Mouse (Mus musculus): ENCODE data around the gene Kcnk7. TPM values are rescaled to one million over a fixed set of nuclear protein-coding genes. Genes with fewer than 3 reads are reported as not detected.

Kcnk7 gene
- polyA plus RNA-seq, 1 experiment from 2014 or later, result 0.87 TPM

DNA sequence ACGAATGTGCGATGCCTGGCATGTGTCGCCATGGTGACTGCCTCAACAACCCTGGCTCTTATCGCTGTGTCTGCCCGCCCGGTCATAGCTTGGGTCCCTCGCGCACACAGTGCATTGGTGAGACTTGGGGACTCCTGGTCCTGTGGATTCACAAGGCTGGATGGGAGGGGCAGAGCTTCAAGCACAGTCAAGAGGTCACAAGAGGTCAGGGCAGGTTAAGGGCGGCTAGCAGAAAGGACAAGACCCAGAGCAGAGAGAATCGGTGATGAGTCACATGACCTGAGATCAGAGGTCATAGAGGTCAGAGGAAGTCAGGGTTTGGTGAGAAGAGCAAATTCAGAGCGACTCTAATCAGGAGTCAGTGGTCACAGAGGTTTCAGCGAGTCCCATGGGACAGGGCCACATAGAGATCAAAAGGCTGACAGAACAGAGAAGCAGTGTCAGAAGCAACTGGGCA, 42.8 kb downstream of the Kcnk7 start:
- no peak overlapping the region for H3K9ac ChIP-seq (replicated peaks; ENCODE audit: low read depth)
- H3K27me3 ChIP-seq (replicated peaks; ENCODE audit: insufficient read depth, low read length), result no peaks in the 10 kb centered on the region
- peaks cover 21% of the 10 kb centered on the region for H3K4me1 ChIP-seq (ENCODE audit: insufficient read depth, low read depth, low read length)
- no peak overlapping the region for H3K4me2 ChIP-seq (replicated peaks; ENCODE audit: low read depth, low read length)
- H3K27ac ChIP-seq (ENCODE audit: low read length), result no peak overlapping the region
- TF ChIP-seq CTCF (IDR thresholded peaks at IDR 0.05) (no peak), EP300 (IDR thresholded peaks at IDR 0.05) (no peak)
- no peak for ATAC-seq
- DNase-seq (ENCODE audit: low spot score), result no peak
- H3K9me3 ChIP-seq (ENCODE audit: low read length), result no peaks in the 10 kb centered on the region
- H3K4me3 ChIP-seq (ENCODE audit: low read depth, low read length), result no peak overlapping the region
- H3K36me3 ChIP-seq (ENCODE audit: insufficient read depth, low read length), result no peaks in the 10 kb centered on the region
- 42% methylated on average over 12 of the region's 12 CpGs for WGBS

DNA sequence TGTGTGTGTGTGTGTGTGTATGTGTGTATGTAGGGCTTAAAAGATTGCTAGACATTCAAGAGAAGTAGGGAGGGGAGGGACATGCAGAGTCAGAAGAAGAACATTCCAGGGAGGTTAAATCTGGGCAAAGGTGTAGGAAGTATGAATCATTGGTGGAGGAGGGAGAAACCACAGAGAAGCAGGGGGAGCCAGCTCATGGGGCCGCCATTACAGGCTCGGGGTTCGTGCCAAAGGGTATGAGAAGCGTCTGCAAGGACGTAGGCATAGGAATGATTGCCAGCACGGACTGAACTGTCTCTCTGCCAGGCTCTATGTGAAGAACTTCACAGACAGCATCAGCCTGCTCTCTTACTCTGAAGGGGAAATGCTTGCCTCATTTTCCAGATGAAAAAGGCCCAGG, 45.3 kb downstream of the Kcnk7 start:
- Histone ChIP-seq H3K9ac (replicated peaks; ENCODE audit: low read depth) (no peak overlapping the region), H3K4me3 (ENCODE audit: low read depth, low read length) (no peak overlapping the region), H3K9me3 (ENCODE audit: low read length) (no peaks in the 10 kb centered on the region), H3K36me3 (ENCODE audit: insufficient read depth, low read length) (no peaks in the 10 kb centered on the region), H3K27me3 (replicated peaks; ENCODE audit: insufficient read depth, low read length) (no peaks in the 10 kb centered on the region), H3K4me2 (replicated peaks; ENCODE audit: low read depth, low read length) (no peak overlapping the region), H3K27ac (ENCODE audit: low read length) (no peak overlapping the region), H3K4me1 (ENCODE audit: insufficient read depth, low read depth, low read length) (peaks cover 8% of the 10 kb centered on the region; the same call in 1 of the 2 replicates)
- ATAC-seq (peak; percentile 45), DNase-seq (ENCODE audit: low spot score) (peak; percentile 63)
- WGBS, result 66% methylated on average over 6 of the region's 6 CpGs
- TF ChIP-seq EP300 (IDR thresholded peaks at IDR 0.05), result no peak
- no peak for TF ChIP-seq CTCF (IDR thresholded peaks at IDR 0.05)

DNA sequence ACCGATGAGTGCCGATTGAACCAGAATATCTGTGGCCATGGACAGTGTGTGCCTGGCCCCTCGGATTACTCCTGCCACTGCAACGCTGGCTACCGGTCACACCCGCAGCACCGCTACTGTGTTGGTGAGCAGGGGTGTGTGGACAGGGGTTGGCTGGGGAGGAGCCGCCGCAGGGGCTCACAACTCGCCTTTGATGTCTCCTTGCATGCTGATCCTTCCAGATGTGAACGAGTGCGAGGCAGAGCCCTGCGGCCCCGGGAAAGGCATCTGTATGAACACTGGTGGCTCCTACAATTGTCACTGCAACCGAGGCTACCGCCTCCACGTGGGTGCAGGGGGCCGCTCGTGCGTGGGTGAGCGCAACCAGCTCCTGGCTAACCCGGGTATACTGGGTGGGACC, 46.8 kb downstream of the Kcnk7 start:
- H3K9ac ChIP-seq (replicated peaks; ENCODE audit: low read depth), result no peak overlapping the region
- TF ChIP-seq EP300 (IDR thresholded peaks at IDR 0.05) (no peak), CTCF (IDR thresholded peaks at IDR 0.05) (no peak)
- WGBS, result 31% methylated on average over 22 of the region's 22 CpGs
- no peak overlapping the region for H3K4me2 ChIP-seq (replicated peaks; ENCODE audit: low read depth, low read length)
- H3K4me1 ChIP-seq (ENCODE audit: insufficient read depth, low read depth, low read length), result peaks cover 6% of the 10 kb centered on the region; the same call in 1 of the 2 replicates
- no peak for DNase-seq (ENCODE audit: low spot score)
- H3K27me3 ChIP-seq (replicated peaks; ENCODE audit: insufficient read depth, low read length), result no peaks in the 10 kb centered on the region
- no peak for ATAC-seq
- no peaks in the 10 kb centered on the region for H3K36me3 ChIP-seq (ENCODE audit: insufficient read depth, low read length)
- no peaks in the 10 kb centered on the region for H3K9me3 ChIP-seq (ENCODE audit: low read length)
- no peak overlapping the region for H3K4me3 ChIP-seq (ENCODE audit: low read depth, low read length)
- no peak overlapping the region for H3K27ac ChIP-seq (ENCODE audit: low read length)

DNA sequence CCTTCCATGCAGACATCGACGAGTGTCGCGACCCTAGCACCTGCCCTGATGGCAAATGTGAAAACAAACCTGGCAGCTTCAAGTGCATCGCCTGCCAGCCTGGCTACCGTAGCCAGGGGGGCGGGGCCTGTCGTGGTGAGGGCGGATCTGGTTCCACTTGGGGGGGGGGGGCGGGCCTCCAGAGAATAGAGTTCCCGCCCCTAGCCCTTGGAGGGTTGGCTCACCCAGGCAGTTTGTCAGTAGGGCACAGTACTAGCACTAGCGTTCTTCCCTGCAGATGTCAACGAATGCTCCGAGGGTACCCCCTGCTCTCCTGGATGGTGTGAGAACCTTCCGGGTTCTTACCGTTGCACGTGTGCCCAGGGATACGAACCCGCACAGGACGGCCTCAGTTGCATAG, 47.6 kb downstream of the Kcnk7 start:
- DNase-seq (ENCODE audit: low spot score), result peak; percentile 64
- Histone ChIP-seq H3K4me3 (ENCODE audit: low read depth, low read length) (no peak overlapping the region), H3K9ac (replicated peaks; ENCODE audit: low read depth) (no peak overlapping the region), H3K9me3 (ENCODE audit: low read length) (no peaks in the 10 kb centered on the region), H3K4me2 (replicated peaks; ENCODE audit: low read depth, low read length) (no peak overlapping the region), H3K27me3 (replicated peaks; ENCODE audit: insufficient read depth, low read length) (no peaks in the 10 kb centered on the region), H3K4me1 (ENCODE audit: insufficient read depth, low read depth, low read length) (no peaks in the 10 kb centered on the region), H3K27ac (ENCODE audit: low read length) (no peak overlapping the region), H3K36me3 (ENCODE audit: insufficient read depth, low read length) (no peaks in the 10 kb centered on the region)
- 14% methylated on average over 20 of the region's 20 CpGs for WGBS
- ATAC-seq, result peak; percentile 75
- TF ChIP-seq CTCF (IDR thresholded peaks at IDR 0.05), result no peak
- no peak for TF ChIP-seq EP300 (IDR thresholded peaks at IDR 0.05)

DNA sequence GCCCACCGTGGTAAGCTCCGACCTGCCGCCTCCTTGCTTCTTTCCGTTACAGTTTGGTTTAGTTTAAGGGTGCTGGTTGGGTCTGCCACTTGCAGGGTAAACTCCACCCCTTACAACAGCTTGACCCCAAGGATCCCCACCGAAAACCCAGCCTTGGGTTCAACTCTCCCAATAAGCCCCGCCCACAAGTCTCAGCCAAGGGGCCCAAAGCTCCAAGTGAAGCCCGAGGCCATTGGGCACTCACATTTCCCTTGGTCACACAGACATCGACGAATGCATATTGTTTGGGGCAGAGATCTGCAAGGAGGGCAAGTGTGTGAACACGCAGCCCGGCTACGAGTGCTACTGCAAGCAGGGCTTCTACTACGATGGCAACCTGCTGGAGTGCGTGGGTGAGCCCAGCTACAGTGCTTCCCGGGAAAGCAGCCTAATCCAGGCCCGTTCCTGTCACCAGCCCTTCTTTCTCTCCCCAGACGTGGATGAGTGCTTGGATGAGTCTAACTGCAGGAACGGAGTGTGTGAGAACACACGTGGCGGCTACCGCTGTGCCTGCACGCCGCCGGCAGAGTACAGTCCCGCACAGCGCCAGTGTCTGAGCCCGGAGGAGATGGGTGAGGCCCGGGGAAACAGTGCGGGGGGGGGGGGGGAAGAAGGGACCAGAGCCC, 52.3 kb downstream of the Kcnk7 start:
- H3K4me2 ChIP-seq (replicated peaks; ENCODE audit: low read depth, low read length), result no peak overlapping the region
- no peak overlapping the region for H3K4me3 ChIP-seq (ENCODE audit: low read depth, low read length)
- TF ChIP-seq EP300 (IDR thresholded peaks at IDR 0.05), result no peak
- H3K27ac ChIP-seq (ENCODE audit: low read length), result no peak overlapping the region
- no peaks in the 10 kb centered on the region for H3K9me3 ChIP-seq (ENCODE audit: low read length)
- no peak for DNase-seq (ENCODE audit: low spot score)
- H3K9ac ChIP-seq (replicated peaks; ENCODE audit: low read depth), result no peak overlapping the region
- H3K4me1 ChIP-seq (ENCODE audit: insufficient read depth, low read depth, low read length), result no peaks in the 10 kb centered on the region
- H3K27me3 ChIP-seq (replicated peaks; ENCODE audit: insufficient read depth, low read length), result no peaks in the 10 kb centered on the region
- 38% methylated on average over 26 of the region's 29 CpGs for WGBS
- peak; percentile 24; the same call in 1 of the 2 replicates for ATAC-seq
- peaks cover 28% of the 10 kb centered on the region; the same call in 1 of the 2 replicates for H3K36me3 ChIP-seq (ENCODE audit: insufficient read depth, low read length)

Small RNA genes lying within 50 kb of the gene (microRNA-seq; reads per million reads assigned to microRNA genes)
- not detected for gene Mir6987

Other genes with a start within 250 kb of the Kcnk7 start
- gene Ccdc85b, start 246.5 kb upstream of the Kcnk7 start, polyA plus RNA-seq (2015; fragmentation: Nextera tagmentation; extraction: Ambion mirVana), result 14.4 and 18.0 TPM in 2 replicates
- gene Fibp, start 243.8 kb upstream of the Kcnk7 start, polyA plus RNA-seq (2015; fragmentation: Nextera tagmentation; extraction: Ambion mirVana), result 133 and 135 TPM in 2 replicates
- 2.6 and 2.8 TPM in 2 replicates for gene Ctsw, start 235.9 kb upstream of the Kcnk7 start, polyA plus RNA-seq (2015; fragmentation: Nextera tagmentation; extraction: Ambion mirVana)
- gene Efemp2, start 230.4 kb upstream of the Kcnk7 start, polyA plus RNA-seq (2015; fragmentation: Nextera tagmentation; extraction: Ambion mirVana), result 91.8 and 96.1 TPM in 2 replicates
- 46.7 and 50.2 TPM in 2 replicates for gene Mus81, start 216.0 kb upstream of the Kcnk7 start, polyA plus RNA-seq (2015; fragmentation: Nextera tagmentation; extraction: Ambion mirVana)
- gene Cfl1, start 213.9 kb upstream of the Kcnk7 start, polyA plus RNA-seq (2015; fragmentation: Nextera tagmentation; extraction: Ambion mirVana), result 1,591 and 1,653 TPM in 2 replicates
- gene 1700020D05Rik, start 200.6 kb upstream of the Kcnk7 start, polyA plus RNA-seq (2015; fragmentation: Nextera tagmentation; extraction: Ambion mirVana), result not detected in 2 replicates
- 3.6 and 3.7 TPM in 2 replicates for gene Snx32, start 193.8 kb upstream of the Kcnk7 start, polyA plus RNA-seq (2015; fragmentation: Nextera tagmentation; extraction: Ambion mirVana)
- 2.1 and 2.2 TPM in 2 replicates for gene Ovol1, start 143.7 kb upstream of the Kcnk7 start, polyA plus RNA-seq (2015; fragmentation: Nextera tagmentation; extraction: Ambion mirVana)
- gene Ap5b1, start 136.3 kb upstream of the Kcnk7 start, polyA plus RNA-seq (2015; fragmentation: Nextera tagmentation; extraction: Ambion mirVana), result 3.9 and 4.3 TPM in 2 replicates
- 59.6 and 68.5 TPM in 2 replicates for gene Rnaseh2c, start 102.5 kb upstream of the Kcnk7 start, polyA plus RNA-seq (2015; fragmentation: Nextera tagmentation; extraction: Ambion mirVana)
- gene Kat5, start 94.1 kb upstream of the Kcnk7 start, polyA plus RNA-seq (2015; fragmentation: Nextera tagmentation; extraction: Ambion mirVana), result 51.1 and 51.9 TPM in 2 replicates
- 50.1 and 51.5 TPM in 2 replicates for gene Rela, start 66.9 kb upstream of the Kcnk7 start, polyA plus RNA-seq (2015; fragmentation: Nextera tagmentation; extraction: Ambion mirVana)
- gene Sipa1, start 40.7 kb upstream of the Kcnk7 start, polyA plus RNA-seq (2015; fragmentation: Nextera tagmentation; extraction: Ambion mirVana), result 32.6 and 38.2 TPM in 2 replicates
- gene Map3k11, start 15.6 kb upstream of the Kcnk7 start, polyA plus RNA-seq (2015; fragmentation: Nextera tagmentation; extraction: Ambion mirVana), result 36.8 and 36.9 TPM in 2 replicates
- 11.3 and 12.9 TPM in 2 replicates for gene Pcnx3, start 15.5 kb upstream of the Kcnk7 start, polyA plus RNA-seq (2015; fragmentation: Nextera tagmentation; extraction: Ambion mirVana)
- gene Ehbp1l1, start 21.9 kb downstream of the Kcnk7 start, polyA plus RNA-seq (2015; fragmentation: Nextera tagmentation; extraction: Ambion mirVana), result 19.3 and 21.6 TPM in 2 replicates
- gene Fam89b, start 25.3 kb downstream of the Kcnk7 start, polyA plus RNA-seq (2015; fragmentation: Nextera tagmentation; extraction: Ambion mirVana), result 120 and 126 TPM in 2 replicates
- 51.9 and 59.6 TPM in 2 replicates for gene Ltbp3, start 36.5 kb downstream of the Kcnk7 start, polyA plus RNA-seq (2015; fragmentation: Nextera tagmentation; extraction: Ambion mirVana)
- 64.6 TPM in 2 replicates for gene Scyl1, start 67.1 kb downstream of the Kcnk7 start, polyA plus RNA-seq (2015; fragmentation: Nextera tagmentation; extraction: Ambion mirVana)
- 33.9 and 35.1 TPM in 2 replicates for gene Frmd8, start 170.9 kb downstream of the Kcnk7 start, polyA plus RNA-seq (2015; fragmentation: Nextera tagmentation; extraction: Ambion mirVana)
- gene Slc25a45, start 173.4 kb downstream of the Kcnk7 start, polyA plus RNA-seq (2015; fragmentation: Nextera tagmentation; extraction: Ambion mirVana), result 8.4 and 10.2 TPM in 2 replicates
- 1.3 and 1.5 TPM in 2 replicates for gene Tigd3, start 189.8 kb downstream of the Kcnk7 start, polyA plus RNA-seq (2015; fragmentation: Nextera tagmentation; extraction: Ambion mirVana)
- 77.7 and 78.0 TPM in 2 replicates for gene Dpf2, start 208.6 kb downstream of the Kcnk7 start, polyA plus RNA-seq (2015; fragmentation: Nextera tagmentation; extraction: Ambion mirVana)
- 21.3 and 23.2 TPM in 2 replicates for gene Cdc42ep2, start 220.4 kb downstream of the Kcnk7 start, polyA plus RNA-seq (2015; fragmentation: Nextera tagmentation; extraction: Ambion mirVana)

Measured in lung, postnatal 0 days (tissue).